Mouse (Mus musculus) CD8-positive naive resting alpha-beta T cell, adult 2 months (primary cell): ENCODE data around the gene Pip4k2a.
"Not testable (repeated sequence)": the region's sequence is repeated elsewhere in the genome, so short reads cannot be mapped to it uniquely, and the experiment has no call there.

ENCODE experiments used
- DNase-seq, 2 experiments: peaks; one replicate each; pipeline ENCODE4 v3.0.0; 2022; ENCODE audit warnings: low read depth in 2 of 2, low spot score in 2 of 2

Pip4k2a gene

GRCm38 (mm10) chr2:18998054-18998478 is at the start of gene Pip4k2a, which contains the start of gene 4930426L09Rik:
Pip4k2a (minus strand) TSS chr2:18998126.
4930426L09Rik (plus strand) TSS chr2:18998343.
- DNase-seq = peak; percentile 93

DNA sequence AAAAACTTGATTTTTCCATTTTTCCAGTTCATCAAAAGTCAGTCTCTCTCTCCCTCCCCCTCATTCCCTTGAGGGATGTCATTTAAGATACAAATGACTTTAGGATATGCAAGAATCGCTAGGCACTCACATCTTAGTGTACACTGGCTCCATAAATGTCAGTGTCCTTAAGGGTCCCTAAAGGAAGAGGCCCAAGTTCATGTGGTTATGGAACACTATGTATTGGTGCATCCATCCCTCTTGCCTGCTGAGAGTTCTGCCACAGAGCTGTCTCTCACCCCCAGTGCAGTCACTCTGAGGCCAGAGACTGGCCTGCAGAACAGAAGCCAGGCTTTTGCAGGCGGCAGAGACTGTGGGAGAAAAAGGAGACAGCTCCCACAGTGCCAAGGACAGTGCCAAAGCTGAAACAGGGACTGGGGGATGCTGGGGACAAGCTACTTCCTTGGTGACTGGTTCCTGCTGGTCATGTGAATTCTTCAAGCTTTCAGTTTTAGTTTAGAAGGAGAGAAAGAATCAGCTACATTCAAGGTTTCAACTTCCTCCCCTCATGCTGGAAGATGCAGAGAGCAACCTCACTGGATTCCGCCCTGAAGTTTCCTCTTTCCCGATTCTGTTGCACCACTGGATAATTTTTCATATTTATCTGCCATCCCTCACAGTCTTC is 40.1 kb upstream of the Pip4k2a start:
- no peak for DNase-seq

DNA sequence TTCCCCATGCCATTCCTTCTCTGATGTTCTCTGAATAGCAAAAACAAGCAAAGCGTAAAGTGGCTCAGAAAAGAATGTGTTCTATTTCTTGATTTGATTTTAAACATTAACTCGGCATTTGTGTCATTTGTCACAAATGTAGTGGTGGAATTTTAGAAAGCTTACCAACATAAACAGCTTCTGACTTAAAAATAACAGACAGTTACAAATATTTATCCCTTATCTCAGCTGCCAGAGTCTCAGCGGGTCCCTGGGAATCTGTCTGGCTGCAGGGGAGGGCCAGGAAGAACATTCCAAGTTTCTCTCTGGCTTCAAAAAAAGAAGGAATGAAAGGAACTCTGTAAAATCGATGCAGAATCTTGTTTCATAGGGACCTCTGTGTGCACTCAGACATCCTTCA is 39.5 kb upstream of the Pip4k2a start:
- DNase-seq = no peak

GRCm38 (mm10) chr2:19024807-19025206 is 26.9 kb upstream of the Pip4k2a start:
- no peak for DNase-seq

GRCm38 (mm10) chr2:19018034-19018433 is 20.1 kb upstream of the Pip4k2a start:
- no peak for DNase-seq

DNA sequence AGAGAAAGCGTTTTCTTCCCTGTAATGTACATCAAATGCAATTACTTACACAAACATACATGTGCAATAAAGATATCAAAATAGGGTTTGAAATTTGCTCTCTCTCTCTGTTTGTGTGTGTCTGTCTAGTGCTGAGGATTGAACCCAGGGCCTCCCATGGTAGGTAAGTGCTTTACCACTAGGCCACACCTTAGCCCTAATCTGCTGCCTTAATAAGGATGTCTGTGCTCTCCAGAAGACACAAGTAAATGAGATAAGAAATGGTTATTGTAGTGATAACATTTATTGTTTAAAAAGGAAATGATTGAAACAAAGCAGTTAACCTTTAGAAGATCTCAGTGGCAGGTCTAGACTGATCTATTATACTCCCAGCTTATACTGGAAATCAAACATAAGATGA is 18.9 kb upstream of the Pip4k2a start:
- no peak for DNase-seq

GRCm38 (mm10) chr2:19016348-19016747 is 18.4 kb upstream of the Pip4k2a start:
- no peak for DNase-seq

GRCm38 (mm10) chr2:19011443-19011842 is 13.5 kb upstream of the Pip4k2a start:
- no peak for DNase-seq

- not testable (repeated sequence) for DNase-seq
Observed at GRCm38 (mm10) chr2:19010541-19010940, 12.6 kb upstream of the Pip4k2a start.

DNA sequence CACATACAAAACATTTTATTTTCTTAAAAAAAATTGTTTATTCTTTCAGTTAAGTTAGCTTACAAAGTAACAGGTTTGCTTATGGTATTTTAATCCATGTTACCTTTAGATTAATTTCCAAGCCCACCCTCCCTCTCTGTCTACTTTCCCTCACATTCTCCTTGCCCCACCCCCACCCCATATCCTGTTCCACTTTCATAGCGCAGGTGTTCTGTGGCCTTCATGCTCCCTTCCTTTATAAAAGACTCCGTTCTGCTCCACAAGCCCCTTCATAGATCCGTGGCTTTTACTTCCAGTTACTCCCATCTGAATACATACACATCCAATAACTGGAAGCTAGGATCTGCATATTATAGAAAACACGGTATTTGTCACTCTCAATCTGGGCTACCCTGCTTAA is 9.7 kb upstream of the Pip4k2a start:
- DNase-seq = no peak

GRCm38 (mm10) chr2:19006124-19006523 is 8.2 kb upstream of the Pip4k2a start:
- no peak for DNase-seq

- no peak for DNase-seq
Observed at GRCm38 (mm10) chr2:19004801-19005200, 6.9 kb upstream of the Pip4k2a start.

GRCm38 (mm10) chr2:18999395-18999794 is 1.5 kb upstream of the Pip4k2a start:
- DNase-seq = no peak

DNA sequence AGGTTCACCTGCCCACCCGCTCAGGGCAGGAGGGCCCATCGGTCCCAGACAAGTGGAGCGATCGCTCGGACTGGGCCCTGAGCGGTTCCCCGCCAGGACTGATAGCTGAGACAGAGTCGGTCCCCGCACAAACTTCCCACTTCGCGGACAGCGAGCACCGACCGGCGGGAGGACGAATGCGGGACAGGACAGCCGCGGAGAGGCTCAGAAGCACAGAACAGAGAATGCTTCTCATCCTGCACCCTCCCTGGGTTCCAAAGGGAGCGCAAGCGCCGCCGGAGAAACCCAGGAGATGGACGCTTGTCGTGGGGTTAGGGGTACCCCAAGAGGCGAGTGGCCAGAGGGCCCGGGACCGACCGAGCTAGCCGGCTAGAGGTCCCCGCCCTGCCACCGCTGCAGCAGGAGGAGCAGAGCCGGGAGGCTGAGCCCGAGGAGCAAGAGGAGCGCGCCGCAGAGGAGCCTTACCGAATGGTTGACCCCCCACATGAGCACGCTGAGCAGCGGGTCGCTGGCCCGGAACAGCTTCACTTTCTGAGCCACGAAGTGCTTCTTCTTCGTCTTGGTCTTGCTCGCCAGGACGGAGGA is 447 bp downstream of the Pip4k2a start:
- peak; percentile 35 to 39 for DNase-seq

GRCm38 (mm10) chr2:18996451-18997211 is 1.3 kb downstream of the Pip4k2a start:
- DNase-seq = peak in 1 of 2 experiments; percentile 25

GRCm38 (mm10) chr2:18992512-18993510 is 5.1 kb downstream of the Pip4k2a start:
- DNase-seq = no peak

DNA sequence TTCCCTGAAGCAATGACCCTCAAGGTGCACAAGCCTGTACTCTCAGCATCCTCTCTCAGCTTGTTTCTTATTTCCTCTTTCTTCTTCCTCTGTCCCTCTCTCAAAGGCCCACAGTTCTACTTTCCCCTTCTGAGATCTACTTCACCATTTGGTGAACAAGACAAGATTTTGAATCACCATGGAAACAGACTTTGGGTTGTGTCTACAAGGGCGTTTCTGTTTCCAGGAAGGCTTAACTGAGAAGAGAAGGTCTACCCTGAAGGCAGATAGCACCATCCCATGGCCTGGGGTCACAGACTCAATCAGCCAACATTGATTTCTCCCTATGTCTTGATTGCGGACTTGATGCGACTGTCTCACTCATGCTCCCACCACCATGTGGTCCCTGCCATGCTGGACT is 9.0 kb downstream of the Pip4k2a start:
- DNase-seq = peak; percentile 34 to 51

GRCm38 (mm10) chr2:18985506-18985905 is 12.4 kb downstream of the Pip4k2a start:
- DNase-seq = no peak

- peak; percentile 66 to 70 for DNase-seq
Observed at GRCm38 (mm10) chr2:18984095-18984847, 13.7 kb downstream of the Pip4k2a start.

- no peak for DNase-seq
Observed at GRCm38 (mm10) chr2:18983546-18983945, 14.4 kb downstream of the Pip4k2a start.
